Mouse (Mus musculus): ENCODE measurements around the gene Cfap74.

- TF ChIP-seq POLR2AphosphoS5 (IDR thresholded peaks at IDR 0.05; ENCODE audit: insufficient replicate concordance, low read depth, low read length) (no peak), CTCF (IDR thresholded peaks at IDR 0.05; ENCODE audit: low read depth, low read length) (no peak), GATA2 (IDR thresholded peaks at IDR 0.05; ENCODE audit: borderline replicate concordance, low read depth, low read length) (no peak), TAL1 (conservative IDR thresholded peaks at IDR 0.05; ENCODE audit: low read depth, low read length) (no peak)
Measured at GRCm38 (mm10) chr4:155409058-155409776, at the start of gene Cfap74.
